Mouse (Mus musculus) bone marrow macrophage, adult 2 months (primary cell): ENCODE measurements at regions not wholly inside any gene's neighbourhood (a gene's known extent, or its start where the extent isn't known, plus 50 kb on each side); places are given as distances from the start of the nearest gene placed in this dataset.

Source experiments
- H3K27ac ChIP-seq: 2 replicates; pipeline ENCODE4 v1.5.1; 2012; ENCODE audit warnings: low read depth, low read length; ENCODE audit not compliant: insufficient read depth
- H3K4me1 ChIP-seq: 2 replicates; pipeline ENCODE4 v1.6.1; 2012; ENCODE audit warnings: low read length; ENCODE audit not compliant: control insufficient read depth, insufficient read depth
- H3K4me3 ChIP-seq: 2 replicates; pipeline ENCODE4 v1.5.1; 2012; ENCODE audit warnings: mild to moderate bottlenecking, low read length, moderate library complexity; ENCODE audit not compliant: insufficient read depth
- CTCF ChIP-seq: IDR thresholded peaks from 2 replicates; pipeline ENCODE4 v1.5.1; 2012; ENCODE audit warnings: low read depth, mild to moderate bottlenecking, low read length, moderate library complexity
- POLR2A ChIP-seq: IDR thresholded peaks from 2 replicates; pipeline ENCODE4 v1.6.1; 2012; ENCODE audit warnings: mild to moderate bottlenecking, low read depth, low read length, borderline replicate concordance

GRCm38 (mm10) chr17:3274449-3275285, 51.7 kb upstream of the Tiam2 start:
- Histone ChIP-seq H3K4me1 (no peaks in the 10 kb centered on the region), H3K27ac (no peak overlapping the region), H3K4me3 (no peak overlapping the region)
- TF ChIP-seq CTCF (no peak), POLR2A (no peak)
